Mouse (Mus musculus): ENCODE measurements around the gene Sema4d. TPM values are rescaled to one million over a fixed set of nuclear protein-coding genes. Genes with fewer than 3 reads are reported as not detected.

Sema4d gene
- polyA plus RNA-seq, 1 experiment from 2014 or later = 26.5 TPM

DNA sequence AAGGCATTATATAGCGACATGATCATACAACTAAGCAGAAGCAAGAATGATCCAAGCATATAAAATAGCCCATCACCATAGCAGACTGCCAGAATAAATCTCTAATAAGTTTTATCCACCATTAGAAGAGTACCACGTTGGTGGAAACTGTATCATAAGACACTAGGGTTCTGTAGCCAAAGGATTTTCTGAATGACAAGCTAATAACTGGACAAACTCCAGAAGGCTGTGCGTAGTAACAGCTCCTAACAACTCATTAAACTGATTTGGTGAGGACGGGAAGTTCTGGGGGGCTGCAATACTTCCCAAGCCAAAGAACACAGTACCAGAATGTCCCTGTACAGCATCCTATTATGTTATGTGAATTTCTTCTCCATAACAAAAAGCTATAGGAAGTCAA, 26.8 kb downstream of the Sema4d start:
- ATAC-seq = no peak

GRCm38 (mm10) chr13:51765369-51765768, 28.2 kb downstream of the Sema4d start:
- ChIA-PET POLR2A (no interaction called here), CTCF (no interaction called here)
- in situ Hi-C loops (cut with MboI; ENCODE audit: low pct_unique_long_range_greater_than_20kb) = no loop called here
- DNase-seq (ENCODE audit: low read depth, low spot score) (no peak), ATAC-seq (no peak)
- no peaks in the 10 kb centered on the region for H3K27me3 ChIP-seq
- TF ChIP-seq CTCF (IDR thresholded peaks at IDR 0.05) = no peak

More for the DNA sequence above, 26.8 kb downstream of the Sema4d start:
- ChIA-PET CTCF (no interaction called here), POLR2A (interaction anchor here (0.6 kb wide), 1 partner anchor 14 kb away, joined by 3 read pairs; no protein-coding TSS in a partner anchor)
- in situ Hi-C loops (cut with MboI; ENCODE audit: low pct_unique_long_range_greater_than_20kb) = no loop called here
- no peak for TF ChIP-seq CTCF (IDR thresholded peaks at IDR 0.05)
- H3K27me3 ChIP-seq = no peaks in the 10 kb centered on the region
- DNase-seq (ENCODE audit: low read depth, low spot score) = no peak

GRCm38 (mm10) chr13:51763019-51763698, 30.4 kb downstream of the Sema4d start:
- ChIA-PET POLR2A (interaction anchor here (0.8 kb wide), 1 partner anchor 29 kb away, joined by 3 read pairs; no protein-coding TSS in a partner anchor), CTCF (interaction anchor here (0.7 to 1.3 kb wide), 2 partner anchors 26 to 101 kb away, joined by 3 read pairs; no protein-coding TSS in a partner anchor)
- in situ Hi-C loops (cut with MboI; ENCODE audit: low pct_unique_long_range_greater_than_20kb) = no loop called here
- DNase-seq (ENCODE audit: low read depth, low spot score) (peak; percentile 97), ATAC-seq (peak; percentile 80)
- no peak for TF ChIP-seq CTCF (IDR thresholded peaks at IDR 0.05)
- H3K27me3 ChIP-seq = no peaks in the 10 kb centered on the region

- ChIA-PET POLR2A (interaction anchor here (1.1 to 1.8 kb wide), 2 partner anchors 16 to 91 kb away, joined by 3 to 4 read pairs; no protein-coding TSS in a partner anchor), CTCF (no interaction called here)
- TF ChIP-seq CTCF (IDR thresholded peaks at IDR 0.05) = no peak
- DNase-seq (ENCODE audit: low read depth, low spot score) (no peak), ATAC-seq (no peak)
- in situ Hi-C loops (cut with MboI; ENCODE audit: low pct_unique_long_range_greater_than_20kb) = no loop called here
- H3K27me3 ChIP-seq = no peaks in the 10 kb centered on the region
Measured at GRCm38 (mm10) chr13:51761186-51761813, 32.2 kb downstream of the Sema4d start.

- DNase-seq (ENCODE audit: low read depth, low spot score) (no peak), ATAC-seq (no peak)
- H3K27me3 ChIP-seq = no peaks in the 10 kb centered on the region
- TF ChIP-seq CTCF (IDR thresholded peaks at IDR 0.05) = no peak
- CTCF ChIA-PET = no interaction called here
- POLR2A ChIA-PET = no interaction called here
- in situ Hi-C loops (cut with MboI; ENCODE audit: low pct_unique_long_range_greater_than_20kb) = no loop called here
Measured at GRCm38 (mm10) chr13:51759256-51759987, 34.1 kb downstream of the Sema4d start.

- TF ChIP-seq CTCF (IDR thresholded peaks at IDR 0.05) = no peak
- CTCF ChIA-PET = no interaction called here
- in situ Hi-C loops (cut with MboI; ENCODE audit: low pct_unique_long_range_greater_than_20kb) = no loop called here
- ATAC-seq = no peak
- DNase-seq (ENCODE audit: low read depth, low spot score) = no peak
- no peaks in the 10 kb centered on the region for H3K27me3 ChIP-seq
- POLR2A ChIA-PET = interaction anchor here (0.7 kb wide), 1 partner anchor 41 kb away, joined by 3 read pairs; no protein-coding TSS in a partner anchor
Measured at GRCm38 (mm10) chr13:51758428-51758827, 35.1 kb downstream of the Sema4d start.

GRCm38 (mm10) chr13:51757099-51757498, 36.4 kb downstream of the Sema4d start:
- ATAC-seq (no peak), DNase-seq (ENCODE audit: low read depth, low spot score) (no peak)
- H3K27me3 ChIP-seq = no peaks in the 10 kb centered on the region
- in situ Hi-C loops (cut with MboI; ENCODE audit: low pct_unique_long_range_greater_than_20kb) = no loop called here
- POLR2A ChIA-PET = no interaction called here
- TF ChIP-seq CTCF (IDR thresholded peaks at IDR 0.05) = no peak
- CTCF ChIA-PET = interaction anchor here (1.6 kb wide), 1 partner anchor 20 kb away, joined by 4 read pairs; no protein-coding TSS in a partner anchor

DNA sequence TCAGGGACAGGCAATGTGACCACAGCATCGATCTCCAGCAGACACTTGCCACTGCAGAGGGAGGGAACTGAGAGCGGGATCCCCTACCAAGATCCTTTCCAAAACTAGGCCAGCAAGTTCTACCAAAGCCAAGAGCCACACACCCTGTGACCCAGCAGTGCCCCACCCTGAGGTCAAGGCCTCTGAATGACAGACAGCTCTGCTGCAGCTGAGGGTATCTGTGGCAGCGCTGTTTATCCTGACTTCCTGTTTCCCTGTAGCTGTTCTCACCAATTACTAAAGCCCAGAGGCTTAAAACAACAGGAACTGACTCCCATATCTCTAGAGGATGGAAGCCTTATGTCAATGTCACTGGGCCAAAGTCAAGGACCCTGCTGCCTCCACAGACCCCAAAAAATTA, 37.0 kb downstream of the Sema4d start:
- ChIA-PET POLR2A (no interaction called here), CTCF (interaction anchor here (1.6 kb wide), 1 partner anchor 19 kb away, joined by 4 read pairs; no protein-coding TSS in a partner anchor)
- no peaks in the 10 kb centered on the region for H3K27me3 ChIP-seq
- TF ChIP-seq CTCF (IDR thresholded peaks at IDR 0.05) = no peak
- DNase-seq (ENCODE audit: low read depth, low spot score) (no peak), ATAC-seq (no peak)
- in situ Hi-C loops (cut with MboI; ENCODE audit: low pct_unique_long_range_greater_than_20kb) = no loop called here

GRCm38 (mm10) chr13:51756019-51756418, 37.5 kb downstream of the Sema4d start:
- ATAC-seq (no peak), DNase-seq (ENCODE audit: low read depth, low spot score) (no peak)
- no peak for TF ChIP-seq CTCF (IDR thresholded peaks at IDR 0.05)
- H3K27me3 ChIP-seq = no peaks in the 10 kb centered on the region
- in situ Hi-C loops (cut with MboI; ENCODE audit: low pct_unique_long_range_greater_than_20kb) = no loop called here
- ChIA-PET POLR2A (interaction anchor here (0.7 kb wide), 1 partner anchor 131 kb away, joined by 3 read pairs; no protein-coding TSS in a partner anchor), CTCF (interaction anchor here (1.6 kb wide), 1 partner anchor 19 kb away, joined by 4 read pairs; no protein-coding TSS in a partner anchor)

DNA sequence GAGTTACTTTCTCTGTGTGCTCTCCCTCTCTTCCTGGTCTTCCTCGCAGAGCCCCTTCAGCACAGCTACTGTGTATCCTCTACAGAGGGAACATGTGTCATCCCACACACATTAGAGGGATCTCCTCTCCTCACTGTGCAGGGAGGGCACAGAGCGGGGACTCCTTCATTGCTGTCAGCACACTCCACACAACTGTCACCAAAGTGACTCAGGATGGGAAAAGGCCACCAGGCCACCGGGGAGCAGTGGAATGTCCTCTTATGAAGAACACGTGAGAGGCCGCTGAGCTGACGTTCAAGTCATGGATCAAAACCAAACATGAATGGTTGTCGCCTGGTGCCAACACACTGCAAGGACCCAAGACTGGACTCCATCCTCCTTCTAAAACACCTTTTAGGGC, 38.0 kb downstream of the Sema4d start:
- H3K27me3 ChIP-seq = no peaks in the 10 kb centered on the region
- DNase-seq (ENCODE audit: low read depth, low spot score) (no peak), ATAC-seq (no peak)
- POLR2A ChIA-PET = interaction anchor here (0.7 kb wide), 1 partner anchor 131 kb away, joined by 3 read pairs; no protein-coding TSS in a partner anchor
- CTCF ChIA-PET = interaction anchor here (1.6 kb wide), 1 partner anchor 18 kb away, joined by 4 read pairs; no protein-coding TSS in a partner anchor
- TF ChIP-seq CTCF (IDR thresholded peaks at IDR 0.05) = no peak
- in situ Hi-C loops (cut with MboI; ENCODE audit: low pct_unique_long_range_greater_than_20kb) = no loop called here
